Mouse (Mus musculus) MEL (cell line): Measurements from ENCODE around the gene Vgll4. TPM values are rescaled to one million over a fixed set of nuclear protein-coding genes. Genes with fewer than 3 reads are reported as not detected.

Experiments used
- DNase-seq: peaks from one replicate; pipeline ENCODE4 v3.0.0; 2011; ENCODE audit warnings: low read depth, low spot score
- H3K27ac ChIP-seq: 2 replicates; pipeline ENCODE4 v1.5.1; 2012; ENCODE audit warnings: low read depth, mild to moderate bottlenecking, control low read depth, low read length, moderate library complexity; ENCODE audit not compliant: control insufficient read depth
- H3K27me3 ChIP-seq, 2 experiments: fragments of 150-350 bp in 1 of 2; sonication (generic) in 1 of 2; 2 replicates each; pipeline ENCODE4 v1.6.1; 2012; ENCODE audit warnings: low read length in 2 of 2, mild to moderate bottlenecking in 2 of 2, improper control_type of control experiment in 1 of 2, moderate library complexity in 1 of 2; ENCODE audit not compliant: insufficient read depth in 2 of 2, control insufficient read depth in 1 of 2
- H3K36me3 ChIP-seq, 2 experiments: 2 replicates each; pipeline ENCODE4 v1.6.1; 2012 to 2014; ENCODE audit warnings: low read length in 2 of 2, improper control_type of control experiment in 1 of 2, inconsistent platforms in 1 of 2, mild to moderate bottlenecking in 1 of 2; ENCODE audit not compliant: insufficient read depth in 2 of 2, control insufficient read depth in 1 of 2
- H3K4me1 ChIP-seq, 2 experiments: fragments of 150-350 bp in 1 of 2; sonication (generic) in 1 of 2; 2 replicates each; pipeline ENCODE4 v1.6.1; 2012; ENCODE audit warnings: low read length in 2 of 2, improper control_type of control experiment in 1 of 2, mild to moderate bottlenecking in 1 of 2; ENCODE audit not compliant: insufficient read depth in 2 of 2, control insufficient read depth in 1 of 2
- H3K4me3 ChIP-seq, 2 experiments: fragments of 150-350 bp in 1 of 2; sonication (generic) in 1 of 2; 2 replicates each; pipeline ENCODE4 v1.5.1; 2012; ENCODE audit warnings: low read depth in 2 of 2, low read length in 2 of 2, mild to moderate bottlenecking in 2 of 2, moderate library complexity in 2 of 2, control low read depth in 1 of 2, improper control_type of control experiment in 1 of 2; ENCODE audit not compliant: control insufficient read depth in 1 of 2, insufficient read depth in 1 of 2
- H3K79me2 ChIP-seq: 2 replicates; pipeline ENCODE4 v1.6.1; 2012; ENCODE audit warnings: mild to moderate bottlenecking, low read length, moderate library complexity; ENCODE audit not compliant: control insufficient read depth, poor library complexity, insufficient read depth
- H3K9ac ChIP-seq: 2 replicates; pipeline ENCODE4 v1.6.1; 2012; ENCODE audit warnings: low read depth, mild to moderate bottlenecking, control low read depth, low read length, moderate library complexity; ENCODE audit not compliant: control insufficient read depth, poor library complexity, severe bottlenecking
- H3K9me3 ChIP-seq: fragments of 150-350 bp; sonication (generic); replicated peaks from 2 replicates; pipeline ENCODE4 v1.6.1; 2012; ENCODE audit warnings: mild to moderate bottlenecking, low read length, improper control_type of control experiment, moderate library complexity; ENCODE audit not compliant: insufficient read depth
- BHLHE40 ChIP-seq: IDR thresholded peaks from 2 replicates; pipeline ENCODE4 v1.6.1; 2012; ENCODE audit warnings: low read depth, mild to moderate bottlenecking, inconsistent platforms, low read length, improper control_type of control experiment, borderline replicate concordance
- CTCF ChIP-seq, 3 experiments: IDR thresholded peaks in 2 of 3; conservative IDR thresholded peaks in 1 of 3; 2 replicates each; pipeline ENCODE4 v1.5.1; 2011 to 2012; ENCODE audit warnings: low read length in 3 of 3, low read depth in 2 of 3, mild to moderate bottlenecking in 2 of 3, improper control_type of control experiment in 1 of 3, inconsistent platforms in 1 of 3, mixed read lengths in 1 of 3, moderate library complexity in 1 of 3; ENCODE audit not compliant: control insufficient read depth in 1 of 3, insufficient read depth in 1 of 3, poor library complexity in 1 of 3, severe bottlenecking in 1 of 3
- E2F4 ChIP-seq: IDR thresholded peaks from 2 replicates; pipeline ENCODE4 v1.6.1; 2011; ENCODE audit warnings: low read depth, low read length, improper control_type of control experiment, borderline replicate concordance
- ELF1 ChIP-seq: IDR thresholded peaks from 2 replicates; pipeline ENCODE4 v1.6.1; 2014; ENCODE audit warnings: low read depth, mild to moderate bottlenecking, inconsistent platforms, low read length, improper control_type of control experiment, moderate library complexity
- EP300 ChIP-seq, 2 experiments: IDR thresholded peaks; 2 replicates each; pipeline ENCODE4 v1.6.1; 2011; ENCODE audit warnings: improper control_type of control experiment in 2 of 2, low read length in 2 of 2, low read depth in 1 of 2, mild to moderate bottlenecking in 1 of 2
- HCFC1 ChIP-seq: IDR thresholded peaks from 2 replicates; pipeline ENCODE4 v1.6.1; 2012; ENCODE audit warnings: low read depth, mild to moderate bottlenecking, inconsistent platforms, low read length, improper control_type of control experiment, moderate library complexity
- MAFK ChIP-seq: IDR thresholded peaks from 2 replicates; pipeline ENCODE4 v1.6.1; 2011; ENCODE audit warnings: low read depth, mild to moderate bottlenecking, low read length, improper control_type of control experiment, borderline replicate concordance
- MAZ ChIP-seq: IDR thresholded peaks from 2 replicates; pipeline ENCODE4 v1.6.1; 2012; ENCODE audit warnings: low read depth, mild to moderate bottlenecking, inconsistent platforms, low read length, improper control_type of control experiment
- MEF2A ChIP-seq: IDR thresholded peaks from 2 replicates; pipeline ENCODE4 v1.6.1; 2014; ENCODE audit warnings: low read depth, mild to moderate bottlenecking, inconsistent platforms, low read length, improper control_type of control experiment; ENCODE audit not compliant: poor library complexity, insufficient replicate concordance, severe bottlenecking; ENCODE audit errors: extremely low read depth
- NRF1 ChIP-seq: IDR thresholded peaks from 2 replicates; pipeline ENCODE4 v1.6.1; 2014; ENCODE audit warnings: low read depth, mild to moderate bottlenecking, inconsistent platforms, low read length, improper control_type of control experiment, moderate library complexity; ENCODE audit not compliant: poor library complexity, insufficient read depth, severe bottlenecking
- POLR2AphosphoS2 ChIP-seq: IDR thresholded peaks from 2 replicates; pipeline ENCODE4 v1.6.1; 2011; ENCODE audit warnings: low read length, improper control_type of control experiment
- POLR2AphosphoS5 ChIP-seq: IDR thresholded peaks from 2 replicates; pipeline ENCODE4 v1.6.1; 2012; ENCODE audit warnings: low read depth, borderline replicate concordance, mild to moderate bottlenecking, inconsistent platforms, low read length, moderate library complexity, mixed read lengths
- RAD21 ChIP-seq: IDR thresholded peaks from 2 replicates; pipeline ENCODE4 v1.6.1; 2011; ENCODE audit warnings: mild to moderate bottlenecking, low read depth, low read length, improper control_type of control experiment
- SMC3 ChIP-seq: IDR thresholded peaks from 2 replicates; pipeline ENCODE4 v1.6.1; 2011; ENCODE audit warnings: low read depth, low read length, improper control_type of control experiment
- TAL1 ChIP-seq: IDR thresholded peaks from 2 replicates; pipeline ENCODE4 v1.6.1; 2012; ENCODE audit warnings: mild to moderate bottlenecking, inconsistent platforms, low read length, moderate library complexity, mixed read lengths
- TBP ChIP-seq: IDR thresholded peaks from 2 replicates; pipeline ENCODE4 v1.8.0; 2011; ENCODE audit warnings: low read depth, low read length, improper control_type of control experiment
- UBTF ChIP-seq: IDR thresholded peaks from 2 replicates; pipeline ENCODE4 v1.6.1; 2012; ENCODE audit warnings: low read depth, mild to moderate bottlenecking, inconsistent platforms, low read length, improper control_type of control experiment, moderate library complexity, borderline replicate concordance; ENCODE audit not compliant: insufficient read depth
- USF1 ChIP-seq: IDR thresholded peaks from 2 replicates; pipeline ENCODE4 v1.6.1; 2014; ENCODE audit warnings: low read depth, mild to moderate bottlenecking, inconsistent platforms, low read length, improper control_type of control experiment, moderate library complexity
- USF2 ChIP-seq, 2 experiments: IDR thresholded peaks; 2 replicates each; pipeline ENCODE4 v1.6.1; 2011 to 2012; ENCODE audit warnings: improper control_type of control experiment in 2 of 2, low read length in 2 of 2, borderline replicate concordance in 1 of 2, inconsistent platforms in 1 of 2, low read depth in 1 of 2, mild to moderate bottlenecking in 1 of 2; ENCODE audit not compliant: insufficient read depth in 1 of 2
- ZKSCAN1 ChIP-seq: IDR thresholded peaks from 2 replicates; pipeline ENCODE4 v1.6.1; 2012; ENCODE audit warnings: low read depth, mild to moderate bottlenecking, inconsistent platforms, low read length, improper control_type of control experiment, moderate library complexity
- ZNF384 ChIP-seq: IDR thresholded peaks from 2 replicates; pipeline ENCODE4 v1.6.1; 2012; ENCODE audit warnings: low read depth, mild to moderate bottlenecking, inconsistent platforms, low read length, improper control_type of control experiment
- polyA plus RNA-seq, 2 experiments: library from polyadenylated mRNA; stranded (reverse) in 1 of 2; unstranded in 1 of 2; fragments of >175 nt in 1 of 2; fragments of >200 nt in 1 of 2; gene quantifications; 2 replicates each; pipeline versions ENCODE4 v1.2.1 to v1.2.4; 2012; ENCODE audit warnings: low replicate concordance in 2 of 2, low read depth in 1 of 2; ENCODE audit not compliant: insufficient read length in 2 of 2, insufficient read depth in 1 of 2, missing spikeins in 1 of 2
- total RNA-seq: library from RNA; depleted of rRNA; stranded (reverse); fragments of 300-350 nt; gene quantifications from 2 replicates; pipeline ENCODE4 v1.2.3, GENCODE M21; 2012

The Vgll4 gene
- total and polyA plus RNA-seq, 3 experiments, result 18.1 to 21.5 TPM; not detected in 1

GRCm38 (mm10) chr6:114873808-114874137 lies 96.0 kb downstream of the Vgll4 start:
- Histone ChIP-seq H3K27me3 (no peaks in the 10 kb centered on the region), H3K4me3 (peak overlapping the region; percentile 62 to 65), H3K79me2 (no peaks in the 10 kb centered on the region; the same call in 1 of the 2 replicates), H3K9me3 (no peaks in the 10 kb centered on the region), H3K9ac (peak overlapping the region; percentile 65), H3K36me3 (peaks cover 0 to 5% of the 10 kb centered on the region in 2 experiments; a peak in 2 of 4 replicates), H3K27ac (peak overlapping the region; percentile 91)
- no peak for DNase-seq
- TF ChIP-seq POLR2AphosphoS2 (no peak), EP300 (IDR thresholded peaks at IDR 0.05; ENCODE audit: low read depth in 1 of 2, low read length in 2 of 2) (no peak), ZKSCAN1 (no peak), USF2 (IDR thresholded peaks at IDR 0.05; ENCODE audit: borderline replicate concordance in 1 of 2, insufficient read depth in 1 of 2, low read depth in 1 of 2, low read length in 2 of 2) (no peak), MEF2A (no peak), UBTF (no peak), TAL1 (no peak)
- TF ChIP-seq, all 39 proteins: peak for 0
- peaks cover 2 to 13% of the 10 kb centered on the region in 2 experiments for H3K4me1 ChIP-seq

GRCm38 (mm10) chr6:114871010-114871660 lies 98.7 kb downstream of the Vgll4 start:
- no peak overlapping the region for H3K9ac ChIP-seq
- peaks cover 2 to 13% of the 10 kb centered on the region in 2 experiments for H3K4me1 ChIP-seq
- H3K36me3 ChIP-seq, result peaks cover 0 to 5% of the 10 kb centered on the region in 2 experiments; a peak in 2 of 4 replicates
- no peak overlapping the region for H3K4me3 ChIP-seq
- H3K79me2 ChIP-seq, result no peaks in the 10 kb centered on the region; the same call in 1 of the 2 replicates
- peak; percentile 28 for DNase-seq
- TF ChIP-seq CTCF (IDR thresholded peaks at IDR 0.05 in 2 of 3, conservative IDR thresholded peaks at IDR 0.05 in 1 of 3; ENCODE audit: control insufficient read depth in 1 of 3, insufficient read depth in 1 of 3, low read depth in 2 of 3, low read length in 3 of 3, poor library complexity in 1 of 3, severe bottlenecking in 1 of 3), result peak; percentile 11 to 29 (median 23); a peak in 1 of 6 replicates
- TF ChIP-seq SMC3, result peak; percentile 17; the same call in 1 of the 2 replicates
- TF ChIP-seq BHLHE40, result no peak
- peak; percentile 14 for TF ChIP-seq RAD21
- H3K27me3 ChIP-seq, result no peaks in the 10 kb centered on the region
- no peaks in the 10 kb centered on the region for H3K9me3 ChIP-seq
- H3K27ac ChIP-seq, result no peak overlapping the region

GRCm38 (mm10) chr6:114869501-114870076 lies 100.2 kb downstream of the Vgll4 start:
- Histone ChIP-seq H3K4me3 (no peak overlapping the region), H3K36me3 (no peaks in the 10 kb centered on the region; a peak in 1 of 4 replicates), H3K4me1 (peaks cover 0 to 7% of the 10 kb centered on the region in 2 experiments; a peak in 3 of 4 replicates), H3K79me2 (no peaks in the 10 kb centered on the region; the same call in 1 of the 2 replicates), H3K9me3 (no peaks in the 10 kb centered on the region), H3K9ac (no peak overlapping the region), H3K27me3 (no peaks in the 10 kb centered on the region), H3K27ac (no peak overlapping the region)
- DNase-seq, result no peak
- TF ChIP-seq HCFC1 (no peak), E2F4 (no peak), ZKSCAN1 (no peak), MAZ (no peak), POLR2AphosphoS5 (no peak), MAFK (no peak), UBTF (no peak), USF1 (no peak), TBP (no peak), ELF1 (no peak), ZNF384 (no peak), NRF1 (no peak), USF2 (IDR thresholded peaks at IDR 0.05; ENCODE audit: borderline replicate concordance in 1 of 2, insufficient read depth in 1 of 2, low read depth in 1 of 2, low read length in 2 of 2) (no peak), POLR2AphosphoS2 (no peak)
